Mouse (Mus musculus): ENCODE data around the gene Rab11b. TPM values are rescaled to one million over a fixed set of nuclear protein-coding genes. Genes with fewer than 3 reads are reported as not detected.
"Not testable (repeated sequence)": the region's sequence is repeated elsewhere in the genome, so short reads cannot be mapped to it uniquely, and the experiment has no call there.

Rab11b gene
- total RNA-seq, 2 experiments from 2014 or later: 361 to 382 TPM

- DNase-seq: no peak
- intact Hi-C loops (cut with DNase I): no loop called here
Observed at GRCm38 (mm10) chr17:33773871-33774572, 13.7 kb upstream of the Rab11b start.

DNA sequence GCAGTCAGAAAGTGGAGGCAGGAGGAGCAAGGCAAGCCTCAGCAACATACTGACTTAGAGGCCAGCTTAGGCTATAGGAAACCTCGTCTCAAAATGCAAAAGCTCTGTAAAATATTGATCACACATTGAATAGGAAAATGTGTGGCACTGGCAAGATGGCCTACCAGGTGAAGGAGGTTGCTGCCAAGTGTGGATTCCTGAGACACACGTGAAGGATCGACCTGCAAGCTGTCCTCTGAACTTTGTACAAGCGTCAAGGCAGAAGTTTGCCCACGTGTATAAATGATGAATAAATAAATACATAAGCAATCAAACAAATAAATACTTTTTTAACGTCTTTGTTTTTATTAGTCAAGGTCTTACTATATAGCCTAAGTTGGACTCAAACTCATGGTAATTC lies 13.1 kb upstream of the Rab11b start:
- DNase-seq: no peak
- intact Hi-C loops (cut with DNase I): no loop called here

- no peak for DNase-seq
- intact Hi-C loops (cut with DNase I): no loop called here
Observed at GRCm38 (mm10) chr17:33771617-33772016, 11.3 kb upstream of the Rab11b start.

DNA sequence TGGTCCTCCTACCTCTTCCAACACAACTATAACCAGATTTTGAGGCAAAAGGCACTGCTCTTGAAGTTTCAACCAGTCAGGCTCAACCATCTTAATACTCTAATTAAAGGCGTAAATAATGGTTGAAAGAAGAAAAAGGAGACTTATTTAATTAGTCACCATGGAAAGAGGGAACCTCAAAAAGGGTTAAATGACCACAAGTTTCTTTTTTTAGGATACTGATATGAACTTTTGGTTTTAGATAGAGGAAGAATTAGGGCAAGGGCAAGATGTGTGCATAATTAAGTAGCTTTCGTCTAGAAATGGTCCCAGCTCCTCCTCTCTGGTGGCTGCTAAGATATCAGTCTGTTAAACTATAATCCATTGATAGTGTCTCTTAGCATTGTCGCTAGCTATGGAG lies 6.1 kb upstream of the Rab11b start:
- DNase-seq: no peak

DNA sequence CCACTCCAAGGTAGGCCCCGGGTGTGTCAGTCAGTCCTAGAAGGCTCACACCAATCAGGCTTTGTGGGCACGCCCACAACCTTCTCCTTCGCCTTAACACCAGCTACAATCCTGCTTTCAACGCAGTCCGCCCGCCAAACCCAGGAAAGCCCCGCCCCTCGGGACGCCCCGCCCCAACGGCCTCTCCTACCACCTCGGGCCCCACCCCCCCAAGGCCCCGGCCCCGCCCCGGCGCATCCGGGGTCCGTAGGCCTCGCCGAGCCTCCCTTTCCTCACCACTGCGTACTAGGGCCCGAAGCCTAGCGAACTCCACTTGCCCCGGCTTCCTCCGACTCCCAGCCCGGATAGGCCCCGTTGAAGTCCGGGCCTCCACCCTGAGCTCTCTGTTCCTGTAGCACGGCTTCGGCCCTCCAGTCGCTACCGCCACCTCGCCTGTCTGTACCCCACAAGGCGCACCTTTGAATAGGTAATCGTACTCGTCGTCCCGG lies 519 bp downstream of the Rab11b start:
- peak; percentile 94 for DNase-seq
- intact Hi-C loops (cut with DNase I): no loop called here

More for the DNA sequence above, 6.1 kb upstream of the Rab11b start:
- intact Hi-C loops (cut with DNase I): no loop called here

DNA sequence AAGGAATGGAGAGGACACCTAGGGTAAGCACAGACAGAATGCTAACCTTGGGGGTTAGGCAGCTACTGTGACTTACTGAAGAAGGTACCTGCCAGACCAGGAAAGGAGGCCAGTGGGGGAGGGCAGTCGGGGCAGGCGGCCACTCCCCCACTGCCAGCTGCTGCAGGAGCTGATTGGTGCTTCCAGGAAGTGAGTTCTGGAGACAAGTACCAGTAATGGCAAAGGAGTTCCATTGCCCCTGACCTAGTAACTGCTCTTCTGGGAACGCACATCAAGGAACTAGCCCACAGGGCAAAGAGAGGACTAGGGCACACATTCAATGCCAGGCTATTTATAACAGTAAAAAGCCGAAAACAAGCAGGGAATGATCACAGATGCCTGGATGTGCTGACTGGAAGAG lies 3.1 kb downstream of the Rab11b start:
- intact Hi-C loops (cut with DNase I): no loop called here

DNA sequence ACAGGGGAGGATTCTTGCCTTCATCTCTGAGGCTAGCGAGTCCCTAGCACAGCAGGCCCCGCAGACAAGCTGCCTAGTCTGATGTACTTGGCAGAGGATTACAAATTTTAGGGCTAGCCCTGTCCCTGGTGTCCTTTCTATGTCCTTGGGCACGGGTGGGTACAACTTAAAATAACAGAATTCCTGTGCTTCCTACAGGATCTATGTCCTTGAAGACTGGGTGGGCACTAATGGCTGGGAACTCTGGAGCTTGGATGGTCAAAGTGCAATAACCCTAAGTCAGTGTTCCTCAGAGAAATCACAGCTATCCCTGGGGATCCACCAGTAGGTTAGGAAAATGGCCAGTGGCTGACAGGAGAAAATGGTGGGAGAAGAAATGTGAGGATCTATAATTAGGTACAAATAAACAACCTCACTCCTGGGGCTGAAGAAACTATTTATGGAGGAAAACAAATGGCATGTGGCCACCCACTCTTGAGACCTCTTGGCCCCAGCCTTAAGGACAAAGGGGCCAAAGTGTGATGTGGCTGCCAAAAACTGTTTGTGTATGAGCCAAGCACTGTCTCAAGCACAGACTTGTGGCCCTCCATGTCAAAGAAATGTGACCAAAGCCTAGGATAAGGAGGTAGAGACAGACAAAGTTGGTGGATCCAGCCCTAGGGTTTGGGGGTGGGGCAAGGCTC lies 4.1 kb downstream of the Rab11b start:
- intact Hi-C loops (cut with DNase I): no loop called here
- no peak for DNase-seq

More for the DNA sequence above, 3.1 kb downstream of the Rab11b start:
- no peak for DNase-seq

- intact Hi-C loops (cut with DNase I): no loop called here
- DNase-seq: no peak
Observed at GRCm38 (mm10) chr17:33755418-33756107, 4.8 kb downstream of the Rab11b start.

GRCm38 (mm10) chr17:33754656-33755055 lies 5.7 kb downstream of the Rab11b start:
- no peak for DNase-seq
- intact Hi-C loops (cut with DNase I): no loop called here

DNA sequence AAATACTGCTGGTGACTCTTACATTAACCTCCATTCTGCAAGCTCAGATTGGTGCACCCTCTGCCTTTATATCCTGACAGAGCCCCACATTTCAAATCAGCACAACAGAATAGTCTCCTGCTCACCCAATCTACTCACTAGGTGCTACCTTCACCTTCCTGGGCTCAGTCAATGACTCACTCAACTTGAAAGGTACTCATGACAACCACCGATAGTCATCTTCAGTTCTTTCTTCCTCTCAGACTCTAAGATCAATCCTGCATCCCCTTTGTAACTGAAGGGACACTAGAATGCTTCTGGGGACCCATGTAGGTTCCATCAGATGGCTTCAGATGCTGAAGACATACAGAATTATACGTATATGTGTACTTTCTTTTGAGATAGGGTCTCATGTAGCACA lies 8.0 kb downstream of the Rab11b start:
- intact Hi-C loops (cut with DNase I): no loop called here
- no peak for DNase-seq

GRCm38 (mm10) chr17:33751181-33751580 lies 9.1 kb downstream of the Rab11b start:
- no peak for DNase-seq
- intact Hi-C loops (cut with DNase I): no loop called here

DNA sequence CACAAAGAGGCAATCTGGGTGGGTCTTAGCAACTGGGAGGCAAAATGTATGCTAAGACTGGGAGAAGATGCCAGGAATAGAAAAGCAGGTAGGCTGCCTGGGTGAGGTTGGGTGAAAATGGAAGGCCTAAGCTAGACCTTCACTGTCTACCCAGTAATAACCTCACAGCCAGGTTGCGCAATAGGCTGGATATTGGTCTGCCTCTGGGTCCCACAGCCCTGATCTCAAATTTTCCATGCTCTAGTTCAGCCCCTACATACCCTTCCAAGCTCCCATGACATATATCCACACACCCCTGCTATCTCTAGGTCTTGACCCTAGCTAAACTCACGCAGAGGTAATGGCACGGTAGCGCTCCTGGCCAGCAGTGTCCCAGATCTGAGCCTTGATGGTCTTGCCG lies 10.9 kb downstream of the Rab11b start:
- intact Hi-C loops (cut with DNase I): no loop called here
- DNase-seq: no peak

- DNase-seq: no peak
- intact Hi-C loops (cut with DNase I): no loop called here
Observed at GRCm38 (mm10) chr17:33746011-33746410, 14.3 kb downstream of the Rab11b start.

GRCm38 (mm10) chr17:33744686-33745384 lies 15.5 kb downstream of the Rab11b start:
- intact Hi-C loops (cut with DNase I): no loop called here
- no peak for DNase-seq

GRCm38 (mm10) chr17:33742420-33742819 lies 17.9 kb downstream of the Rab11b start:
- intact Hi-C loops (cut with DNase I): no loop called here

DNA sequence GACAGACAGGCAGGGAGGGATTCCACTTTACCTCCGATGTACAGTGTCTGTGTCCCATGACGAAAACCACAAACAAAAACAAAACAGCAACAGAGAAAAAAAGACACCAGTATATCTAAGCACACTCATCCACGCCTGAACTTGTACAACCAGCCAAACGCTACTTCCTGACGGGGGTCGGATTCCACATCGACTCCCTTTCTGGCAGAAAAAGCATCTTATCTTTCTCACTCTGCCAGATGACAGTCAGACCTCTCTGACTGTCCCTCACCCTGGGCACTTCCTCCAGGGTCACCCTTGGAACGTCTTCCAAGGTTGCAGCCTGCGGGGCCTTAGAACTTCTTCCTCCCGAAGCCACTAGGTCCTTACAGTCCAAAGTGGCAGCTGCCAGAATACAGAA lies 26.8 kb downstream of the Rab11b start:
- DNase-seq; intact Hi-C loops (cut with DNase I): not testable (repeated sequence)

More at GRCm38 (mm10) chr17:33742420-33742819, 17.9 kb downstream of the Rab11b start:
- no peak for DNase-seq

DNA sequence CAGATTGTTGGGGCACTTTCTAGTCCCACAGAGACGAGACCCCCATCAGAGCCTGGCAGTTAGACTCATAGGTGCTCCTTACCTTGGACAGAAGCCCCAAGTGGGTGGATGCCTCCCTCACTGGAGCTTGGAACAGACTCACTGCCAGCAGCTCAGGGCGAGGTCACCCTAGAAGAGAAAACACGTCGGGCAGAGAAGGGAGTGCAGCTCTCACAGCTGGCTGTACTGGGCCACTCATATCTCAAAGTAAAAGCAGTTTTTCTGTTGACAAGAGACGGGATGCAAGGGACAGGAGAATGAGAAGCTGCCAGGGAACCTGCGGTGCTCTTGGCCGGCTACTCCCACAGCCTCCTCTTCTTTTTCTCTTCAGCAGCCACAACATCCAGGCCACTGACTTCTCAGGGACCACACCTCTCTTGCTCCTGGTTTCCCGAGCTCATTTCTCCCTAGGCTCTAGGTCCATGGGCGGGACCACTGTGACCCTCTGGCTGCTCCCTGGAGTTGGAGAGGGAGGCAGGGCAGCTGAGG lies 27.7 kb downstream of the Rab11b start:
- intact Hi-C loops (cut with DNase I); DNase-seq: not testable (repeated sequence)

DNA sequence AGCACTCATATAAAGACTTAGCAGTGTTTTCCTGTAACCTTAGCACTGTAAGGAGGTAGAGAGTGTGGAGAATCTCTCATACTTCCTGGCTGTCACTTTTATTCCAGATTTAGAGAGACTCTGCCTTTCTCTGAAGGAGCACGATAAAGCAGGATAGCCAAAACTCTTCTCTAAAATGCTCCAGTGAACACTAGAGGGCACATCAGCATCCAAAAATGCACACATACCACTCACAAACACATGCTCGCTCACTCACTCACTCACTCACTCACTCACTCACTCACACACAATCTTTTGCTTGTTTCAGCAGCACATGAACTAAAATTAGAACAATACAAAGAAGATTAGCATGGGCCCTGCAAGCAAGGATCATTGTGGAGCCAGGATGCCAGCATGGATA lies 31.1 kb downstream of the Rab11b start:
- intact Hi-C loops (cut with DNase I): loop anchor here (10.0 kb wide), 1 partner anchor 76 kb away; no protein-coding TSS in a partner anchor
- no peak for DNase-seq

- DNase-seq: no peak
- intact Hi-C loops (cut with DNase I): loop anchor here (10.0 kb wide), 1 partner anchor 76 kb away; no protein-coding TSS in a partner anchor
Observed at GRCm38 (mm10) chr17:33728396-33728795, 31.9 kb downstream of the Rab11b start.

GRCm38 (mm10) chr17:33719736-33720378 lies 40.5 kb downstream of the Rab11b start:
- DNase-seq: no peak
- intact Hi-C loops (cut with DNase I): loop anchor here (10.0 kb wide), 1 partner anchor 85 kb away; no protein-coding TSS in a partner anchor
